Mouse (Mus musculus): ENCODE results near the gene Mtmr6.
A peak's percentile ranks its signal among the peaks of the same experiment; 100 is the strongest.

Gene Mtmr6

GRCm38 (mm10) chr14:60264990-60265876 is at the start of gene Mtmr6:
Gene Mtmr6, plus strand, starts transcription at chr14:60265228.
- DNase-seq: peak; percentile 96

- DNase-seq: no peak
Observed at GRCm38 (mm10) chr14:60216125-60216524, 48.9 kb upstream of the Mtmr6 start.

DNA sequence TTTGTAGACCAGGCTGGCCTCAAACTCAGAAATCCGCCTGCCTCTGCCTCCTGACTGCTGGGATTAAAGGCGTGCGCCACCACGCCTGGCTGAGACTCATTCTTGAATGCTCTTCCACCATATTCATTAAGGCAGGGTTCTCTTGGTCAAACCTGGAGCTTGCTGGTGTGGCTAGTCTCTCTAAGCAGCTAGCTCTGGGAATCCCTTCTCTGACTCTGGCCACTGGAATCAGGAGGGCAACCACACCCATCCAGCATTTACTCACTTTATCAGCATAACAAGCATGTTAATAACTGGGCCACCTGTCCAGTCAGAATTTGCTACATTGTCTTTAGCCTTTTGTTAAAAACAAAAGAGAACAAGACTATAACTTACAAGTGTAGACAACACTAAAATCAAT is 47.4 kb upstream of the Mtmr6 start:
- DNase-seq: no peak

DNA sequence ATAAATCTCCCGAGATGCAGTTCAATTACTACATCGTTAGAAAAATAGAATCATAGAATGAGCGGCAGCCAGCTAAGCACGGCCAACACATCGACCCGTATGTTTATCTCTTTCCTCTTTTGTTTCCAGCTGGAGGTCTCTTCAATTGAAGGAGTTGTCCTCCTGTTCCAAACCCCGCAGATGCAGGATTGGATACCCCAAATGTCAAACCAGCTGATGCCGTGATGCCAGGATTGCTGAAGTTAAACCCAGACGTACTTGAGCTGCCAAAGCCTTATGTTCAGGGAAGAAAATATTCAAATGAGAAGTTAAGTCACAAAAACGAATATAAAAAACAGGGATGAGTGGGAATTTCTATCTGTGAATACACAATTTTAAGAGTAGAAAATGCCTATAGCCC is 45.1 kb upstream of the Mtmr6 start:
- DNase-seq: no peak

DNA sequence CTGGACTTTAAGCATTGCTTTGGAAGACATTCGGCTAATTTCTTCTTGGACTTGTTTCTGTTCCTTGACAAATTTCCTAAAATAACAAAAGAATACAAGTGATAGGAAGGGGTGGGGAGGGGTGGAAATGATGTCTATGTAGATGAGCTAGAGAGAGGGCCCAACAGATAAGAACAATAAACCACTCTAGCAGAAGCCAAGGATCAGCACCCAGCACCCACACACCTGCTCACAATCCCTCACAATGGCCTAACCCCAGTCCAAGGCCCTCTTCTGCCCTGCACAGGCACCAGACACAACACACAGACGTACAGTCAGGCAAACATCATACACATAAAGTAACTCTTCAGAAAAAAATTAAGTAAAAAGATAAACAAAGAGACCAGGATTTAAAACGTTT is 26.5 kb upstream of the Mtmr6 start:
- no peak for DNase-seq

DNA sequence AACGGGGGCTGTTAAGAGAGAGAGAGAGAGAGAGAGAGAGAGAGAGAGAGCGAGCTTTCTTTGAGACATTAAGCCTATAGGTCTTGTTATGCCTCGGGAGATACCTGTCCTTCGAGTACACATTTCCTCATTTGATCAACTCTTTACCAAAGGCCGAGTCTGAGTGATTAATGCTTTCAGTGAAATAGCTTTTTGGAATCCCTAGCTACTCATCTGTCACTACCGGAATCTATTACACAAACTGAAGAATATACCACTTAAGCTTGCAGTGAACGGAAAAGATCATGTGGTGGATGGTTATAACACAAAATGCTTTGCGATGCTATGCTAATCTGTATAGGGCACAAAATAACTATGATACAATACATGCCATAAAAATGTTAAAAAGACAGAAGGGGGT is 14.7 kb upstream of the Mtmr6 start:
- DNase-seq: no peak

GRCm38 (mm10) chr14:60250879-60251278 is 14.1 kb upstream of the Mtmr6 start:
- DNase-seq: no peak

DNA sequence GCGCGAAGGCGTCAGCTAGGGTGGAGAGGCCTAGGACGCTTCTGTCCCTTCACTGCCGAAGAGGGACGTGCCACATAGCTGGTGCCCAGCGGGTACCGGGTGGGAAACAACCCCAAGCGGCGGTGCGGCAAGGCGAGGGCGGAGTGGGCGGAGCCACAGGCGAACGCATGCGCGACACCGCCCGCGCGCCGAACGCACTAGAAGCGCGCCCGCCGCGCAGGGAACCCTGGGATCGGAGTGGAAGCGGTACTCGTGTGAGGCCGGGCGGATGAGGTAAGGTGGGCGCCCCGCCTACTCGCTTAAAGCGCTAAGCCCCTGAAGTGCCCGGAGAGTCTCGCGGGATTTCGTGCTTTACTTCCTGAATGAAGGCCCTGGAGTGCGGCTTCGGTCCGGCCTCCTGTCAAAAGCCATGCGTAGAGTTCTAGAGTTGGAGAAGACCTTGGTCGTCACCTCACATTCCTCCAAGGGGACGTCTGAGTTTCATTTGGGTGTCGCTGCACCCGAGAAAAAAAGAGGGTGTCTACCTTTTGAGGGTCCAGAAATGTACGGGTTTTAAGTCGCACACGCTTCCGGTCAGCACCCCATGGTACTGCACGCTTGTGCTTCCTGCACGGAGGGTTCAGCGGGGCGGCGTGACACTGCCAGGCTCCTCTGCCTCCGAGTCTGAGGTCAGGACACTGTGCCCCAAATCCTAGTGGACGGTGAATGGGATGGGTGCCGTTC is 13.6 kb upstream of the Mtmr6 start, which contains the start of the genes Nupl1 and Gm49336:
TSS of gene Nupl1 (minus strand) at position 151 of the 723 bp plus-strand sequence.
TSS of gene Gm49336 (minus strand) at position 227 of the 723 bp plus-strand sequence.
- DNase-seq: peak; percentile 99

DNA sequence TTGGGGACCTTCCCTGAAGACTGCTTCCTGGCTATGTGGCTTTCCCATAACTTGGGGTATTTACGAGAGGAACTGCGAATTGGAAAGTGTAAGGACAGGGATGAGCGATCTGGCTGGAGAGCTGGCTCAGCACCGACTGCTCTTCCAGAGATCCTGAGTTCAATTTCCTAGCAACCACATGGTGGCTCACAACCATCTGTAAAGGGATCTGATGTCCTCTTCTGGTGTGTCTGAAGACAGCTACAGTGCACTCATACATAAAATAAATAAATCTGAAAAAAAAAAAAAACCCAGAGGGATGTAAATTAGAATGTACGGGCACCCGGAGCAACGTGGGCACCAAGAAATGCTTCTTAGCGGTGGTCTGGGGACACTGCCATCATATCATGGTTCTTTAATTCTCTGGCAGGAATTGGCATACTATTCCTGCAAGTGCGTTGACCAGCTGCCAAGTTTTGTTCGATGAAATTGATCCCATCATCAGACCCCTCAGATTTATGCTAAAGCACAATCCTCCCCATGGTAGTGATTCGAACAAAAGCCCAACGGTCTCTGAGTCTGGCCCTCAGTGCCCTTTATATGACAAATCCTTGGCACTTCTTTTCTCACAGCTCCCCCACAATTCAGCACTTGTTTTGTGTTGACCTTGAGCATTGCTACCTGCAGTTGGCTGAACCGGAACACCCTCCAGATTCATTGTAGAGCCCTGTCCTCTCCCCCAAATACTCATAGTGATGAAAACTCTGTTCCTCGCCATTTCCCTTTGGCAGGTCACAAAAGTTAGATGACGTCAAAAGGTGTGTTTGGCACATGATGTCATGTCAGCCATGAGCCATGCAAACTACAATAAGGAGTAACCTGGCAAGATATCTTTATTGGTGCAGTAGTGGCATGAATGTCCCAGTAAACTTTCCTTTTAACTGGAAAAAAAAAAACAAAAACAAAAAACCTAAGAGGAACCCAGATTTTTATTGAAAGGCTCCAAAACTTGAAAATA is 12.7 kb upstream of the Mtmr6 start:
- no peak for DNase-seq

DNA sequence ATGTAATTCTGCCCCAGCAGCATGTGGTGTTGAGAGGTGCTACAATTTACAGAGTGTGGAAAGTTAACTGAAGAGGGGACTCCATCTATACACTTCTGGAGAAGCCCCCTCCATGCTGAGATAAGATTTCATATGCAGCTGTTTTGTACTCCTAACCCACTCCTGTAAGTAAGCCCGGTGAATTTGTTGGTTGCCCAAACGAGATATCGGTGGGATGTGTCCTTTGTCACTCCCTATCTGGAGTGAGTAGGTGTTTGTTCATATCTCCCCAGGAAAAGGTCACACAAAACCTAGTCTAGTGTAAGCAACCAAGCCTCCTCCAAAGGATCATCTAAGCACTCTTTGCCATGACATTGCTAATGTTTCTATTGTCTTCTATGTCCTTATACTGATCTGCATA is 11.6 kb upstream of the Mtmr6 start:
- DNase-seq: no peak

- DNase-seq: no peak
Observed at GRCm38 (mm10) chr14:60254774-60255173, 10.3 kb upstream of the Mtmr6 start.

DNA sequence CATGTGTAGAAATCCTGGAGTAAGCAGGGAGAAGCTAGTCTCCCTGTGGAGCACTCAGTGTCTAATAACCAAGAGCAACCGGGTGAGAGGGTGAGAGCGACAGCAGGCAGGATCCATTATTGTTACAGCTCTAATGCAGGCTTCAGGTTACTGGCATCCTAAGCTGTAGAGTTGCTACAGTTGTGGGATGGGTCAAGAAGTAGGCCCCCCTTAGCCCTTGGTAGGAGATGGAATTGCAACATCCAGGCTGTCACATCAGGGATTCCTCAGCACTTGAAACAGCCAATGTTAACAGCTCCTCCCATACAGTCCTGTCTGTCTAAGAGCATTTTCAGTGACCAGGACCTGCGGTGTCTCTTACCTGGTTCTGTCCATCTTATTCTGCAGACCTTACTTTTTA is 8.7 kb upstream of the Mtmr6 start:
- DNase-seq: no peak

- no peak for DNase-seq
Observed at GRCm38 (mm10) chr14:60257101-60257500, 7.9 kb upstream of the Mtmr6 start.

- no peak for DNase-seq
Observed at GRCm38 (mm10) chr14:60257851-60258250, 7.2 kb upstream of the Mtmr6 start.

- DNase-seq: no peak
Observed at GRCm38 (mm10) chr14:60262316-60262715, 2.7 kb upstream of the Mtmr6 start.

- DNase-seq: no peak
Observed at GRCm38 (mm10) chr14:60269333-60269732, 4.3 kb downstream of the Mtmr6 start.

GRCm38 (mm10) chr14:60273346-60273745 is 8.3 kb downstream of the Mtmr6 start:
- DNase-seq: no peak

DNA sequence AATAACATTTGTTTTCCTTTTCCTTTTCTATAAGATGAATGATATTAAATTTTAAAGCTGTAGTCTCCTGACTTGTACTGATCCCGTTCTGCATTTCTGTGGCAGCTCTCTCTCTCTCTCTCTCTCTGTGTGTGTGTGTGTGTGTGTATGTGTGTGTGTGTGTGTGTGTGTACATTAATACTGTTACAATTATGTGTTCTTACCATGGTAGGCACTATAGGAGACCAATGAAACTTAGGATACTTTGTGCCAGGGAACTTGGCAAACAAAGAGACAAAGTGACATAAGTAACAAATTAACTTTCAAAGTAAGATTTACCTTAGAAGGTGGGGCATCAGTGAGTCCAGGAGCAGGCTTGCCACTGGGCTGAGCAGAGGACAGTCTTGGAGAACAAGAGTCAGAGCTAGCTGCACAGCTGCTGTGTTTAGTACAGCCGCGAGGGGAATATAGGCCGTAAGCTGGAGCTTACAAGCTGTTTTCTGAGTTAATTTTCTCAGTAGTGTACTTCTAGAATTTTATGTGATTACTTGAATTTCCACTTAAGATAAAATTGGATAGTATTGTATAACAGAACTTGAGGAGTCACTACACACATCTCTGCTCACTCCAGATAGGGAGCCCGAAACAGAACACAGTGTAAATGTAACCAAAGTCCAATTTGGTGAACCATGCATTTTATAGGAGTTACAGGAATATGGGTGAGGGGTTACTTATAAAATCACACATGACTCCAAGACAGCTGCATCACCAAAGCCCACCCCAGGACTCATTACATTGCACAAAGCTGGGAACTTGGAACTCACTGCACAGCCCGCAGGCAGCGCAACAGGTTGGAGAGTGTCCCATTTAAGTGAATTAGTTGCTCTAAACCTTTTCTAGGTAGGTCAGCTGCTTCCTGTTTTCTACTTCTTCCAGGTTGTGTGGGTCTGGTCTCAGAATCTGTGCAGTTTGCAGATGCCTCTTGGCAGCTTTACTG is 10.6 kb downstream of the Mtmr6 start:
- DNase-seq: peak; percentile 31

DNA sequence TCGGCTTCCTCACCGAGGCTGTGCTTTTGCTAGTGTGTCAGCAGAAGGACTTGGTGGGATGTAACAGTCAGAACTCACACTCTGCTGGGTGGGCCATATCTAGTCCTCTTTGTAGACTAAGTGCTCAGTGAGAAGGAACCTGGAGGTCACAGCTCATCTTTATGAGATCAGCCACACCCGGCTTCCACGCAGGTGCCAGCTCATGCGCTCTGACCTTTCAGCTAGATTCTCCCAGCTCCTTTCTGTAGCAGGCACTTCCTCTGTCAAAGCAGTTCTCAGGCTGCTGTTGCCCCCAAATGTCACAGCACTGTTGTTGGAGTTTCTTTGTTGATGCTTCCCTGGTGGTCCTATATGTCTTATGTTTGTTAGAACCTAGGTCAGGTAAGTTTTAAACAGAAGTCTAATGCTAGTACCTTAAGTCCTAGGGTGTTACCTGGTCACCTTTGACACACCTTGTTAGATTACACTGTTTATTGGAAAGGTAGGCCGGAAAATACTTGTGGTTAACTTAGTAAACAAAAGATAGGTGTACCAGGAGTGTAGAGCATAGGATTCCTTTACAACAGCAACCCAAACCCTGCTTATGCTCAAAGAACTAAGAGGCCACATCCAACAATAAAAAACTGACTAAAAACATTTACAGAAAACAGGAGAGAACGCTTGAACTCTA is 21.3 kb downstream of the Mtmr6 start:
- DNase-seq: no peak

GRCm38 (mm10) chr14:60290363-60290762 is 25.3 kb downstream of the Mtmr6 start:
- no peak for DNase-seq

DNA sequence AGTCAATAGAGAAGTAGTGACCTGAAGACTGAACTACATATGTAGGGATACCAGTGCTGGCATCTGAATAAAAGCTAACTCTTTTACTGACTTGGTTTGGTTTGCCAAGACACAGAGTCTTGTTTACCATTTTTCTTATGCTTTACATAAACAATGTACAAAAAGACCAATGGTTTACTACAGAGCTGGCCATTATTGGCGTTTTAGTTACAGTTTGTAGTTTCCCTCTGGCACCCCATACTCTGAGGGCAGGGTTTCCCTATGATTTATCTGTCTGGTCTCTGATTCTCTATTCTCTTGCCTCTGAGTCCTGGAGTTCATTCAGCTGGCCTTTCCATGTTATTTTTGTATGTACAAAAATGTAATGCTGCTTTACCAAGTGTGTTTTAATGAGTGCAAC is 30.5 kb downstream of the Mtmr6 start:
- no peak for DNase-seq
